Mouse (Mus musculus) thymus, adult 2 months (tissue): ENCODE results near the gene Gm28048. TPM values are rescaled to one million over a fixed set of nuclear protein-coding genes. Genes with fewer than 3 reads are reported as not detected.

Source experiments
- DNase-seq: peaks from one replicate; pipeline ENCODE4 v3.0.0; 2021
- H3K27ac ChIP-seq: fragments of 200-500 bp; 2 replicates; pipeline ENCODE4 v1.5.1; 2012; ENCODE audit warnings: low read length, control low read depth; ENCODE audit not compliant: control insufficient read depth, insufficient read depth
- H3K27me3 ChIP-seq: fragments of 200-500 bp; 2 replicates; pipeline ENCODE4 v1.6.1; 2012; ENCODE audit warnings: mild to moderate bottlenecking, low read length, moderate library complexity, mixed read lengths; ENCODE audit not compliant: control insufficient read depth, insufficient read depth
- H3K36me3 ChIP-seq: fragments of 200-500 bp; 2 replicates; pipeline ENCODE4 v1.6.1; 2012; ENCODE audit warnings: mild to moderate bottlenecking, low read length, moderate library complexity; ENCODE audit not compliant: control insufficient read depth, insufficient read depth
- H3K4me1 ChIP-seq: fragments of 200-500 bp; replicated peaks from 2 replicates; pipeline ENCODE4 v1.6.1; 2012; ENCODE audit warnings: low read length; ENCODE audit not compliant: control insufficient read depth, insufficient read depth
- H3K4me3 ChIP-seq: fragments of 200-500 bp; 2 replicates; pipeline ENCODE4 v1.5.1; 2012; ENCODE audit warnings: mild to moderate bottlenecking, low read length, control low read depth, moderate library complexity; ENCODE audit not compliant: control insufficient read depth, insufficient read depth
- CTCF ChIP-seq: fragments of 200-500 bp; IDR thresholded peaks from 2 replicates; pipeline ENCODE4 v1.5.1; 2012; ENCODE audit warnings: mild to moderate bottlenecking, control low read depth, low read length, moderate library complexity, borderline replicate concordance; ENCODE audit not compliant: control insufficient read depth, poor library complexity, insufficient read depth; ENCODE audit errors: extremely low read depth
- POLR2A ChIP-seq: fragments of 200-500 bp; IDR thresholded peaks from 2 replicates; pipeline ENCODE4 v1.6.1; 2012; ENCODE audit warnings: mild to moderate bottlenecking, low read length, control low read depth, moderate library complexity; ENCODE audit not compliant: control insufficient read depth, poor library complexity, insufficient read depth; ENCODE audit errors: extremely low read depth
- WGBS: fragments of 180-500 bp; shearing (Covaris S2); methylation state at CpG from one replicate; pipeline ENCODE4 v1.1.7; 2018; 5-methylcytosine and 5-hydroxymethylcytosine counted together
- polyA plus RNA-seq: library from polyadenylated mRNA; depleted of rRNA; stranded (reverse); fragments of >200 nt; gene quantifications from 2 replicates; pipeline ENCODE4 v1.2.3, GENCODE M21; 2012; rRNA removed

Gene Gm28048
- polyA plus RNA-seq, 1 experiment, result not detected

- no peak overlapping the region for H3K4me3 ChIP-seq
- no peaks in the 10 kb centered on the region for H3K4me1 ChIP-seq
- H3K27ac ChIP-seq, result no peak overlapping the region
- WGBS, result 97% methylated on average over 1 of the region's 1 CpGs
- TF ChIP-seq POLR2A (no peak), CTCF (no peak)
- no peaks in the 10 kb centered on the region for H3K27me3 ChIP-seq
- H3K36me3 ChIP-seq, result no peaks in the 10 kb centered on the region
- no peak for DNase-seq
Measured at GRCm38 (mm10) chr11:22793881-22794203, 188.0 kb downstream of the Gm28048 start.

DNA sequence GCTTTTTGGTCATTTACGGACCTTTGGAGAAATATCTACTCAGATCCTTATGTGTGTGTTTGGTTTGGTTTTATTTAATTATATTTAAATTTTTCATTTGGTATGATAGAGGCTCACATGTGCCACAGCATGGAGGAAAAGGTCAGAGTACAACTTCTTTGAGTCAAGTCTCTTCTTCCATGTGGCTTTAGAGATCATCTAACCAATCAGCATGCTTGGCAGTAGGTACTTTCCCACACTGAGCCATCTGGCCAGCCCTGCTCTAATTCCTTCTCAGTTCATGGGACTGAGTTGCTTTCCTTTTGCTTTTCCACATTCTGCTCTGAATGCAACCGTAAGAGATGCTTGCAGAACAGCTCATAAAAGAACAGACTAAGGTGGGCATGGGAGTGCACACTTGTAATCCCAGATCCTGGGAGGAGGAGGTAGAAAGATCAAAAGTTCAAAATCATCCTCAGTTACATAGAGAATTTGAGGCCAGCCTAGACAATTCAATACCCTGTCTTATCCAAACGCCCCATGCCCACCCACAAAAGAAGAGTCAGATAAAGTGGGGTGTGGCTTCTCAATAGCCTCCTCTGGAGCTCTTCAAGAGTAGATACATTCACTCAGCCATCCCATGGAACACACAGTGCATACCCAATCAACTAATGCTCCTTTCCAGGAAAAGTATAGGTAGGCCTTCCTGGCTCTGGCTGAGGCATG lies 188.6 kb downstream of the Gm28048 start:
- Histone ChIP-seq H3K36me3 (no peaks in the 10 kb centered on the region), H3K4me1 (no peaks in the 10 kb centered on the region), H3K27me3 (no peaks in the 10 kb centered on the region), H3K4me3 (no peak overlapping the region), H3K27ac (no peak overlapping the region)
- DNase-seq, result no peak
- WGBS, result 92% methylated on average over 3 of the region's 3 CpGs
- TF ChIP-seq POLR2A (no peak), CTCF (no peak)

DNA sequence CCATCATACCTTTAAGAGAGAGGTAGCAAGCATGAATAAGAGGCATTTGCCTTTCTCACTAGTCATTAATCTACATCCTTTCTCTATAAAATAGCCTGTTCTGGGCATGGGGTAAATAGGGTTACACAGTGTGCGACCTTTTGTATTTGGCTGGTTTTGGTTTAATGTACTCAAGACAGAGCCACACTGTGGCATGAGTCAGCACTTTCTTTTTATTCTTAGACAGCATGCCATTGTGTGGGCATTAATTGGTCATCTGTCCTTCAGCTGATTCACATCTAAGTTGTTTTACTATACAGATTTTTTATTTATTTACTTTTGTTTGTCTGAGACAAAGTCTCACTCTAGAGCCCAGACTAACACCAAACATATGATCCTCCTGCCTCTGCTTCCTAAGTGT lies 189.7 kb downstream of the Gm28048 start:
- no peaks in the 10 kb centered on the region for H3K27me3 ChIP-seq
- no peaks in the 10 kb centered on the region for H3K4me1 ChIP-seq
- WGBS, result 98% methylated on average over 1 of the region's 1 CpGs

DNA sequence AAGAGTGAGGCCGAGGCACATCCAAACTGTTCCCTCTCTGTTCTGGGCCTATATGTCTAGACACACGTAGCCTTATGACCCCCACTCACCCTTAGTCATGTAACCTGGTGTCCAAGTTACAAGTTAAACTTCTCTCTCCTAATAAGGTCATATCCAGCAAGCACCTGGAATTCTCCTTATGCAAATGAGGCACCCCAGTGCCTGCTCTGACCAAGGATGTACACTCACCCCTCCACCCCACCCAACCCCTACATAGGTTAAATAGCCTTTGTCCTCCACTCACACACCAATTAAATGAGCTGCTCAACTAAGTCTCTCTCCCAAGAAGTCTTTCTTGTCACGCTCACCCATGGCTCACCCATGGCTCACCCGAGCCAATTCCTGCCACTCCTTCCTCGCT lies 190.2 kb downstream of the Gm28048 start:
- DNase-seq, result no peak
- Histone ChIP-seq H3K27ac (no peak overlapping the region), H3K36me3 (no peaks in the 10 kb centered on the region), H3K4me3 (no peak overlapping the region), H3K27me3 (no peaks in the 10 kb centered on the region), H3K4me1 (no peaks in the 10 kb centered on the region)
- TF ChIP-seq POLR2A (no peak), CTCF (no peak)
- WGBS, result 98% methylated on average over 5 of the region's 5 CpGs

More for the DNA sequence above, 189.7 kb downstream of the Gm28048 start:
- no peaks in the 10 kb centered on the region for H3K36me3 ChIP-seq
- DNase-seq, result no peak
- TF ChIP-seq POLR2A, result no peak
- no peak for TF ChIP-seq CTCF
- H3K27ac ChIP-seq, result no peak overlapping the region
- no peak overlapping the region for H3K4me3 ChIP-seq

- no peak overlapping the region for H3K27ac ChIP-seq
- H3K36me3 ChIP-seq, result no peaks in the 10 kb centered on the region
- H3K4me3 ChIP-seq, result no peak overlapping the region
- no peaks in the 10 kb centered on the region for H3K27me3 ChIP-seq
- H3K4me1 ChIP-seq, result peaks cover 10% of the 10 kb centered on the region
- no peak for DNase-seq
- TF ChIP-seq POLR2A (no peak), CTCF (no peak)
- WGBS, result 99% methylated on average over 2 of the region's 2 CpGs
Measured at GRCm38 (mm10) chr11:22787833-22788232, 194.1 kb downstream of the Gm28048 start.

Other genes with a start within 250 kb of the Gm28048 start
- gene B3gnt2, start 121.1 kb downstream of the Gm28048 start, polyA plus RNA-seq, result 35.4 and 41.4 TPM in 2 replicates
- 3.4 and 3.5 TPM in 2 replicates for gene Zrsr1, start 10.1 kb downstream of the Gm28048 start, polyA plus RNA-seq
- 12.2 and 13.0 TPM in 2 replicates for gene Commd1, start 292 bp upstream of the Gm28048 start, polyA plus RNA-seq
- 206 and 311 TPM in 2 replicates for gene Cct4, start 8.4 kb upstream of the Gm28048 start, polyA plus RNA-seq
- 0.17 and 0.66 TPM in 2 replicates for gene Fam161a, start 25.4 kb upstream of the Gm28048 start, polyA plus RNA-seq